Mouse (Mus musculus): ENCODE data around the gene H6pd. TPM values are rescaled to one million over a fixed set of nuclear protein-coding genes. Genes with fewer than 3 reads are reported as not detected.

H6pd gene
- polyA plus RNA-seq, 1 experiment from 2014 or later: 2.0 TPM

- Histone ChIP-seq H3K9ac (replicated peaks; ENCODE audit: low read depth, low read length) (no peak overlapping the region), H3K27me3 (ENCODE audit: control insufficient read depth, insufficient read depth, low read length) (no peaks in the 10 kb centered on the region), H3K4me3 (ENCODE audit: low read depth, low read length) (no peak overlapping the region), H3K9me3 (ENCODE audit: control insufficient read depth, low read length) (no peaks in the 10 kb centered on the region), H3K4me1 (ENCODE audit: control insufficient read depth, insufficient read depth, low read length) (no peaks in the 10 kb centered on the region), H3K4me2 (ENCODE audit: low read depth, low read length) (no peak overlapping the region), H3K36me3 (ENCODE audit: control insufficient read depth, insufficient read depth, low read length) (no peaks in the 10 kb centered on the region), H3K27ac (ENCODE audit: low read depth, low read length) (no peak overlapping the region)
- ATAC-seq (ENCODE audit: low read depth): no peak
- WGBS: 73% methylated on average over 8 of the region's 8 CpGs
These were observed 44.5 kb downstream of the H6pd start for GRCm38 (mm10) chr4:149964285-149964684.

- H3K27ac ChIP-seq (ENCODE audit: low read depth, low read length): no peak overlapping the region
- H3K4me3 ChIP-seq (ENCODE audit: low read depth, low read length): no peak overlapping the region
- no peak overlapping the region for H3K4me2 ChIP-seq (ENCODE audit: low read depth, low read length)
- no peaks in the 10 kb centered on the region for H3K36me3 ChIP-seq (ENCODE audit: control insufficient read depth, insufficient read depth, low read length)
- ATAC-seq (ENCODE audit: low read depth): no peak
- no peaks in the 10 kb centered on the region for H3K9me3 ChIP-seq (ENCODE audit: control insufficient read depth, low read length)
- H3K9ac ChIP-seq (replicated peaks; ENCODE audit: low read depth, low read length): no peak overlapping the region
- no peaks in the 10 kb centered on the region for H3K4me1 ChIP-seq (ENCODE audit: control insufficient read depth, insufficient read depth, low read length)
- peaks cover 10% of the 10 kb centered on the region for H3K27me3 ChIP-seq (ENCODE audit: control insufficient read depth, insufficient read depth, low read length)
- 88% methylated on average over 7 of the region's 7 CpGs for WGBS
These were observed 48.4 kb downstream of the H6pd start for GRCm38 (mm10) chr4:149960391-149960790.

GRCm38 (mm10) chr4:149959816-149960215 is 49.0 kb downstream of the H6pd start:
- no peak for ATAC-seq (ENCODE audit: low read depth)
- H3K36me3 ChIP-seq (ENCODE audit: control insufficient read depth, insufficient read depth, low read length): no peaks in the 10 kb centered on the region
- no peak overlapping the region for H3K9ac ChIP-seq (replicated peaks; ENCODE audit: low read depth, low read length)
- no peak overlapping the region for H3K27ac ChIP-seq (ENCODE audit: low read depth, low read length)
- no peaks in the 10 kb centered on the region for H3K9me3 ChIP-seq (ENCODE audit: control insufficient read depth, low read length)
- H3K4me2 ChIP-seq (ENCODE audit: low read depth, low read length): no peak overlapping the region
- H3K27me3 ChIP-seq (ENCODE audit: control insufficient read depth, insufficient read depth, low read length): peaks cover 10% of the 10 kb centered on the region
- no peak overlapping the region for H3K4me3 ChIP-seq (ENCODE audit: low read depth, low read length)
- 59% methylated on average over 10 of the region's 10 CpGs for WGBS
- H3K4me1 ChIP-seq (ENCODE audit: control insufficient read depth, insufficient read depth, low read length): no peaks in the 10 kb centered on the region

GRCm38 (mm10) chr4:149958566-149958965 is 50.3 kb downstream of the H6pd start:
- no peaks in the 10 kb centered on the region for H3K36me3 ChIP-seq (ENCODE audit: control insufficient read depth, insufficient read depth, low read length)
- H3K4me3 ChIP-seq (ENCODE audit: low read depth, low read length): no peak overlapping the region
- no peaks in the 10 kb centered on the region for H3K4me1 ChIP-seq (ENCODE audit: control insufficient read depth, insufficient read depth, low read length)
- no peaks in the 10 kb centered on the region for H3K9me3 ChIP-seq (ENCODE audit: control insufficient read depth, low read length)
- no peak overlapping the region for H3K4me2 ChIP-seq (ENCODE audit: low read depth, low read length)
- H3K27me3 ChIP-seq (ENCODE audit: control insufficient read depth, insufficient read depth, low read length): peaks cover 10% of the 10 kb centered on the region
- no peak overlapping the region for H3K9ac ChIP-seq (replicated peaks; ENCODE audit: low read depth, low read length)
- 10% methylated on average over 5 of the region's 5 CpGs for WGBS
- H3K27ac ChIP-seq (ENCODE audit: low read depth, low read length): no peak overlapping the region
- ATAC-seq (ENCODE audit: low read depth): no peak

GRCm38 (mm10) chr4:149956048-149956447 is 52.8 kb downstream of the H6pd start:
- Histone ChIP-seq H3K36me3 (ENCODE audit: control insufficient read depth, insufficient read depth, low read length) (no peaks in the 10 kb centered on the region), H3K27me3 (ENCODE audit: control insufficient read depth, insufficient read depth, low read length) (peaks cover 10% of the 10 kb centered on the region), H3K4me1 (ENCODE audit: control insufficient read depth, insufficient read depth, low read length) (no peaks in the 10 kb centered on the region), H3K9me3 (ENCODE audit: control insufficient read depth, low read length) (no peaks in the 10 kb centered on the region), H3K4me3 (ENCODE audit: low read depth, low read length) (no peak overlapping the region), H3K4me2 (ENCODE audit: low read depth, low read length) (no peak overlapping the region), H3K27ac (ENCODE audit: low read depth, low read length) (no peak overlapping the region), H3K9ac (replicated peaks; ENCODE audit: low read depth, low read length) (no peak overlapping the region)
- WGBS: 54% methylated on average over 13 of the region's 13 CpGs
- ATAC-seq (ENCODE audit: low read depth): no peak

GRCm38 (mm10) chr4:149955631-149956030 is 53.2 kb downstream of the H6pd start:
- Histone ChIP-seq H3K4me1 (ENCODE audit: control insufficient read depth, insufficient read depth, low read length) (no peaks in the 10 kb centered on the region), H3K27ac (ENCODE audit: low read depth, low read length) (no peak overlapping the region), H3K9ac (replicated peaks; ENCODE audit: low read depth, low read length) (no peak overlapping the region), H3K4me3 (ENCODE audit: low read depth, low read length) (peak overlapping the region; percentile 50; the same call in 1 of the 2 replicates), H3K9me3 (ENCODE audit: control insufficient read depth, low read length) (no peaks in the 10 kb centered on the region), H3K36me3 (ENCODE audit: control insufficient read depth, insufficient read depth, low read length) (no peaks in the 10 kb centered on the region), H3K4me2 (ENCODE audit: low read depth, low read length) (peak overlapping the region; percentile 96), H3K27me3 (ENCODE audit: control insufficient read depth, insufficient read depth, low read length) (peaks cover 10% of the 10 kb centered on the region)
- ATAC-seq (ENCODE audit: low read depth): no peak
- 18% methylated on average over 15 of the region's 15 CpGs for WGBS

GRCm38 (mm10) chr4:149954893-149955439 is 53.9 kb downstream of the H6pd start, which contains the start of gene Spsb1:
Gene Spsb1 (minus strand): TSS chr4:149955043.
- Histone ChIP-seq H3K4me3 (ENCODE audit: low read depth, low read length) (peak within 1 kb of the TSS; percentile 50), H3K27ac (ENCODE audit: low read depth, low read length) (peak within 1 kb of the TSS; percentile 3; the same call in 1 of the 2 replicates), H3K9me3 (ENCODE audit: control insufficient read depth, low read length) (no peaks in the 10 kb centered on the region), H3K36me3 (ENCODE audit: control insufficient read depth, insufficient read depth, low read length) (no peaks in the 10 kb centered on the region), H3K9ac (replicated peaks; ENCODE audit: low read depth, low read length) (peak within 1 kb of the TSS; percentile 66), H3K27me3 (ENCODE audit: control insufficient read depth, insufficient read depth, low read length) (peaks cover 10% of the 10 kb centered on the region), H3K4me2 (ENCODE audit: low read depth, low read length) (peak within 1 kb of the TSS; percentile 96), H3K4me1 (ENCODE audit: control insufficient read depth, insufficient read depth, low read length) (no peaks in the 10 kb centered on the region)
- ATAC-seq (ENCODE audit: low read depth): peak; percentile 88
- under 1% methylated on average over 37 of the region's 51 CpGs for WGBS

GRCm38 (mm10) chr4:149953621-149954481 is 55.0 kb downstream of the H6pd start:
- no peaks in the 10 kb centered on the region for H3K9me3 ChIP-seq (ENCODE audit: control insufficient read depth, low read length)
- peak overlapping the region; percentile 96 for H3K4me2 ChIP-seq (ENCODE audit: low read depth, low read length)
- ATAC-seq (ENCODE audit: low read depth): peak; percentile 32; the same call in 1 of the 2 replicates
- H3K9ac ChIP-seq (replicated peaks; ENCODE audit: low read depth, low read length): peak overlapping the region; percentile 66
- H3K27ac ChIP-seq (ENCODE audit: low read depth, low read length): peak overlapping the region; percentile 3; the same call in 1 of the 2 replicates
- no peaks in the 10 kb centered on the region for H3K4me1 ChIP-seq (ENCODE audit: control insufficient read depth, insufficient read depth, low read length)
- WGBS: 6% methylated on average over 32 of the region's 32 CpGs
- H3K27me3 ChIP-seq (ENCODE audit: control insufficient read depth, insufficient read depth, low read length): peaks cover 10% of the 10 kb centered on the region
- no peaks in the 10 kb centered on the region for H3K36me3 ChIP-seq (ENCODE audit: control insufficient read depth, insufficient read depth, low read length)
- peak overlapping the region; percentile 50 for H3K4me3 ChIP-seq (ENCODE audit: low read depth, low read length)

GRCm38 (mm10) chr4:149952201-149952600 is 56.6 kb downstream of the H6pd start:
- H3K36me3 ChIP-seq (ENCODE audit: control insufficient read depth, insufficient read depth, low read length): no peaks in the 10 kb centered on the region
- ATAC-seq (ENCODE audit: low read depth): no peak
- peaks cover 10% of the 10 kb centered on the region for H3K27me3 ChIP-seq (ENCODE audit: control insufficient read depth, insufficient read depth, low read length)
- H3K4me1 ChIP-seq (ENCODE audit: control insufficient read depth, insufficient read depth, low read length): no peaks in the 10 kb centered on the region
- no peak overlapping the region for H3K4me2 ChIP-seq (ENCODE audit: low read depth, low read length)
- H3K4me3 ChIP-seq (ENCODE audit: low read depth, low read length): no peak overlapping the region
- no peaks in the 10 kb centered on the region for H3K9me3 ChIP-seq (ENCODE audit: control insufficient read depth, low read length)
- WGBS: 67% methylated on average over 9 of the region's 9 CpGs
- H3K27ac ChIP-seq (ENCODE audit: low read depth, low read length): no peak overlapping the region
- H3K9ac ChIP-seq (replicated peaks; ENCODE audit: low read depth, low read length): no peak overlapping the region

Measured in neural tube, embryonic 14.5 days (tissue).